Mouse (Mus musculus): ENCODE results near the gene Ormdl1. TPM values are rescaled to one million over a fixed set of nuclear protein-coding genes. Genes with fewer than 3 reads are reported as not detected.

The Ormdl1 gene
- total RNA-seq, 2 experiments from 2014 or later = 13.9 to 20.6 TPM

Other genes starting within 250 kb of the Ormdl1 start
- gene Mstn, start 235.5 kb upstream of the Ormdl1 start, total RNA-seq (2021) = not detected
- not detected for gene 1700019A02Rik, start 109.5 kb upstream of the Ormdl1 start, total RNA-seq (2021)
- gene Pms1, start 77 bp upstream of the Ormdl1 start, total RNA-seq (2021) = 1 to 10 TPM; 6.0 to 6.2 TPM
- gene Gm28778, start within 50 bp of the Ormdl1 start, total RNA-seq (2021) = not detected
- 10 to 100 TPM; 14.3 to 21.9 TPM for gene Osgepl1, start 16.5 kb downstream of the Ormdl1 start, total RNA-seq (2021)
- gene Asdurf, start 55.5 kb downstream of the Ormdl1 start, total RNA-seq (2021) = 1 to 10 TPM in 1 of 2 experiments, not detected in 1; 3.7 TPM
- under 1 TPM in 1 of 2 experiments, not detected in 1; 0.20 TPM for gene Gm28551, start 55.6 kb downstream of the Ormdl1 start, total RNA-seq (2021)
- 10 to 100 TPM; 24.4 to 31.2 TPM for gene Asnsd1, start 55.7 kb downstream of the Ormdl1 start, total RNA-seq (2021)

Measured in adrenal gland, postnatal 36 days (tissue).